Mouse (Mus musculus): ENCODE measurements around the gene Srgn. TPM values are rescaled to one million over a fixed set of nuclear protein-coding genes. Genes with fewer than 3 reads are reported as not detected.
"Not testable (repeated sequence)": the region's sequence is repeated elsewhere in the genome, so short reads cannot be mapped to it uniquely, and the experiment has no call there.

The Srgn gene
- polyA plus RNA-seq, 1 experiment from 2014 or later: 26.4 TPM

- Histone ChIP-seq H3K4me1 (ENCODE audit: control insufficient read depth, insufficient read depth, low read length) (no peaks in the 10 kb centered on the region), H3K9ac (ENCODE audit: low read length) (no peak overlapping the region), H3K4me2 (ENCODE audit: low read depth, low read length) (no peak overlapping the region), H3K36me3 (ENCODE audit: control insufficient read depth, insufficient read depth, low read length) (no peaks in the 10 kb centered on the region), H3K4me3 (replicated peaks; ENCODE audit: low read length) (no peak overlapping the region), H3K27ac (ENCODE audit: low read length) (no peak overlapping the region), H3K27me3 (ENCODE audit: control insufficient read depth, insufficient read depth, low read length) (no peaks in the 10 kb centered on the region), H3K9me3 (replicated peaks; ENCODE audit: control insufficient read depth, low read length) (no peaks in the 10 kb centered on the region)
- WGBS: 90% methylated on average over 10 of the region's 10 CpGs
- ATAC-seq (ENCODE audit: insufficient read depth, low FRiP score): no peak
These were observed 52.3 kb downstream of the Srgn start for GRCm38 (mm10) chr10:62474944-62475343.

- H3K27me3 ChIP-seq (ENCODE audit: control insufficient read depth, insufficient read depth, low read length): no peaks in the 10 kb centered on the region
- no peak overlapping the region for H3K4me2 ChIP-seq (ENCODE audit: low read depth, low read length)
- 0 out of 2 replicates have a peak, but pooled peaks cover 2% of the 10 kb centered on the region for H3K36me3 ChIP-seq (ENCODE audit: control insufficient read depth, insufficient read depth, low read length)
- no peak for ATAC-seq (ENCODE audit: insufficient read depth, low FRiP score)
- H3K9me3 ChIP-seq (replicated peaks; ENCODE audit: control insufficient read depth, low read length): no peaks in the 10 kb centered on the region
- 73% methylated on average over 5 of the region's 5 CpGs for WGBS
- no peak overlapping the region for H3K9ac ChIP-seq (ENCODE audit: low read length)
- no peak overlapping the region for H3K4me3 ChIP-seq (replicated peaks; ENCODE audit: low read length)
- H3K4me1 ChIP-seq (ENCODE audit: control insufficient read depth, insufficient read depth, low read length): no peaks in the 10 kb centered on the region
- no peak overlapping the region for H3K27ac ChIP-seq (ENCODE audit: low read length)
These were observed 56.1 kb downstream of the Srgn start for GRCm38 (mm10) chr10:62471105-62471504.

GRCm38 (mm10) chr10:62469736-62470135, 57.5 kb downstream of the Srgn start:
- H3K4me1 ChIP-seq (ENCODE audit: control insufficient read depth, insufficient read depth, low read length): no peaks in the 10 kb centered on the region
- ATAC-seq (ENCODE audit: insufficient read depth, low FRiP score): no peak
- H3K9ac ChIP-seq (ENCODE audit: low read length): no peak overlapping the region
- no peak overlapping the region for H3K4me2 ChIP-seq (ENCODE audit: low read depth, low read length)
- H3K4me3 ChIP-seq (replicated peaks; ENCODE audit: low read length): no peak overlapping the region
- no peaks in the 10 kb centered on the region for H3K27me3 ChIP-seq (ENCODE audit: control insufficient read depth, insufficient read depth, low read length)
- no peak overlapping the region for H3K27ac ChIP-seq (ENCODE audit: low read length)
- 90% methylated on average over 4 of the region's 4 CpGs for WGBS
- no peaks in the 10 kb centered on the region for H3K9me3 ChIP-seq (replicated peaks; ENCODE audit: control insufficient read depth, low read length)
- H3K36me3 ChIP-seq (ENCODE audit: control insufficient read depth, insufficient read depth, low read length): 0 out of 2 replicates have a peak, but pooled peaks cover 2% of the 10 kb centered on the region

GRCm38 (mm10) chr10:62461321-62461720, 65.9 kb downstream of the Srgn start:
- Histone ChIP-seq H3K36me3 (ENCODE audit: control insufficient read depth, insufficient read depth, low read length) (0 out of 2 replicates have a peak, but pooled peaks cover 9% of the 10 kb centered on the region), H3K4me3 (replicated peaks; ENCODE audit: low read length) (no peak overlapping the region), H3K4me1 (ENCODE audit: control insufficient read depth, insufficient read depth, low read length) (no peaks in the 10 kb centered on the region), H3K27ac (ENCODE audit: low read length) (no peak overlapping the region), H3K9ac (ENCODE audit: low read length) (no peak overlapping the region), H3K27me3 (ENCODE audit: control insufficient read depth, insufficient read depth, low read length) (no peaks in the 10 kb centered on the region), H3K4me2 (ENCODE audit: low read depth, low read length) (no peak overlapping the region), H3K9me3 (replicated peaks; ENCODE audit: control insufficient read depth, low read length) (no peaks in the 10 kb centered on the region)
- no peak for ATAC-seq (ENCODE audit: insufficient read depth, low FRiP score)

- H3K27ac ChIP-seq (ENCODE audit: low read length); ATAC-seq (ENCODE audit: insufficient read depth, low FRiP score): not testable (repeated sequence)
- whole genome bisulfite sequencing: 59% methylated on average over 11 of the region's 11 CpGs
These were observed 75.2 kb downstream of the Srgn start for GRCm38 (mm10) chr10:62452001-62452400.

GRCm38 (mm10) chr10:62450280-62450640, 77.0 kb downstream of the Srgn start:
- no peak for ATAC-seq (ENCODE audit: insufficient read depth, low FRiP score)
- Histone ChIP-seq H3K4me1 (ENCODE audit: control insufficient read depth, insufficient read depth, low read length) (peaks cover 10% of the 10 kb centered on the region), H3K4me2 (ENCODE audit: low read depth, low read length) (peak overlapping the region; percentile 60), H3K27ac (ENCODE audit: low read length) (peak overlapping the region; percentile 84), H3K9ac (ENCODE audit: low read length) (peak overlapping the region; percentile 97), H3K36me3 (ENCODE audit: control insufficient read depth, insufficient read depth, low read length) (no peaks in the 10 kb centered on the region; the same call in 1 of the 2 replicates), H3K9me3 (replicated peaks; ENCODE audit: control insufficient read depth, low read length) (no peaks in the 10 kb centered on the region), H3K4me3 (replicated peaks; ENCODE audit: low read length) (peak overlapping the region; percentile 87), H3K27me3 (ENCODE audit: control insufficient read depth, insufficient read depth, low read length) (no peaks in the 10 kb centered on the region)
- 37% methylated on average over 18 of the region's 18 CpGs for WGBS

More at GRCm38 (mm10) chr10:62452001-62452400, 75.2 kb downstream of the Srgn start:
- H3K9ac ChIP-seq (ENCODE audit: low read length); H3K4me1 ChIP-seq (ENCODE audit: control insufficient read depth, insufficient read depth, low read length); H3K4me2 ChIP-seq (ENCODE audit: low read depth, low read length); H3K27me3 ChIP-seq (ENCODE audit: control insufficient read depth, insufficient read depth, low read length); H3K36me3 ChIP-seq (ENCODE audit: control insufficient read depth, insufficient read depth, low read length); H3K9me3 ChIP-seq (replicated peaks; ENCODE audit: control insufficient read depth, low read length); H3K4me3 ChIP-seq (replicated peaks; ENCODE audit: low read length): not testable (repeated sequence)

GRCm38 (mm10) chr10:62449364-62450279, 77.6 kb downstream of the Srgn start, which contains the start of the genes 4930507D05Rik and Supv3l1:
Gene 4930507D05Rik (plus strand): TSS chr10:62449489.
Gene Supv3l1 (minus strand): TSS chr10:62449738.
- Histone ChIP-seq H3K4me1 (ENCODE audit: control insufficient read depth, insufficient read depth, low read length) (peaks cover 10% of the 10 kb centered on the region), H3K36me3 (ENCODE audit: control insufficient read depth, insufficient read depth, low read length) (no peaks in the 10 kb centered on the region; the same call in 1 of the 2 replicates), H3K4me3 (replicated peaks; ENCODE audit: low read length) (peak within 1 kb of the TSS; percentile 87), H3K27ac (ENCODE audit: low read length) (peak within 1 kb of the TSS; percentile 84), H3K4me2 (ENCODE audit: low read depth, low read length) (peak within 1 kb of the TSS; percentile 77), H3K9ac (ENCODE audit: low read length) (peak within 1 kb of the TSS; percentile 97), H3K9me3 (replicated peaks; ENCODE audit: control insufficient read depth, low read length) (no peaks in the 10 kb centered on the region), H3K27me3 (ENCODE audit: control insufficient read depth, insufficient read depth, low read length) (no peaks in the 10 kb centered on the region)
- WGBS: under 1% methylated on average over 73 of the region's 73 CpGs
- peak; percentile 90 for ATAC-seq (ENCODE audit: insufficient read depth, low FRiP score)

Other genes starting within 250 kb of the Srgn start
- gene Hk1, start 147.5 kb downstream of the Srgn start, polyA plus RNA-seq (2015; fragmentation: Nextera tagmentation; extraction: Ambion mirVana): 55.0 and 67.0 TPM in 2 replicates
- gene Hkdc1, start 105.0 kb downstream of the Srgn start, polyA plus RNA-seq (2015; fragmentation: Nextera tagmentation; extraction: Ambion mirVana): 15.6 and 17.4 TPM in 2 replicates
- gene 4930507D05Rik, start 78.0 kb downstream of the Srgn start, polyA plus RNA-seq (2015; fragmentation: Nextera tagmentation; extraction: Ambion mirVana): 0.27 TPM in 1 of 2 replicates, not detected in the other
- gene Supv3l1, start 77.7 kb downstream of the Srgn start, polyA plus RNA-seq (2015; fragmentation: Nextera tagmentation; extraction: Ambion mirVana): 23.9 and 26.1 TPM in 2 replicates
- 80.6 and 83.2 TPM in 2 replicates for gene Vps26a, start 40.6 kb downstream of the Srgn start, polyA plus RNA-seq (2015; fragmentation: Nextera tagmentation; extraction: Ambion mirVana)
- 23.9 and 24.7 TPM in 2 replicates for gene Kif1bp, start 51.0 kb upstream of the Srgn start, polyA plus RNA-seq (2015; fragmentation: Nextera tagmentation; extraction: Ambion mirVana)
- 20.0 and 21.1 TPM in 2 replicates for gene Ddx21, start 74.8 kb upstream of the Srgn start, polyA plus RNA-seq (2015; fragmentation: Nextera tagmentation; extraction: Ambion mirVana)
- 118 and 127 TPM in 2 replicates for gene Ddx50, start 123.8 kb upstream of the Srgn start, polyA plus RNA-seq (2015; fragmentation: Nextera tagmentation; extraction: Ambion mirVana)
- 0.72 and 0.84 TPM in 2 replicates for gene Stox1, start 198.7 kb upstream of the Srgn start, polyA plus RNA-seq (2015; fragmentation: Nextera tagmentation; extraction: Ambion mirVana)